Mouse (Mus musculus) cerebellum, adult (tissue): ENCODE measurements at regions not wholly inside any gene's neighbourhood (a gene's known extent, or its start where the extent isn't known, plus 50 kb on each side); places are given as distances from the start of the nearest gene placed in this dataset.

ENCODE experiments used
- ATAC-seq: cut with Nextera tagmentation; 2 replicates; pipeline ENCODE4 v1.9.2; 2017; ENCODE audit warnings: mild to moderate bottlenecking, moderate library complexity, mixed read lengths; ENCODE audit not compliant: insufficient number of reproducible peaks, low FRiP score, low TSS enrichment

DNA sequence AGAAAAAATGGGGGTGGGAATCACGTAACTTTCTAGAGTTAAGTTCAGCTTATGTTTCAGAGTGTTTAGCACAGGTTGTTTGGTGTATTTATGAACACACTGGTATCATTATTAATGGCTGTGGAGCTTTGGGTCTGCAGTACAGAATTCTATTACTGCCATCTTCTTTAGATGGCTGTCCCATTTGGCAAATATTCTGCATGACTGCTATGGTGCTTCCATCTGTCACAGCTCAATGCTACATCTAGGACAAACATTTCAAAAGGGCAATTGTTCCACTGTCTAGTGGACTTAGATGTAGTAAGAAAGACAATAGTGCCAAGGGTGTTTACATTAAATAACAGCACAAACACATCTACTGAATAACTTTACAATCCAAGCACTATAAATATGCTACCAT lies 2536.3 kb downstream of the Pcdh9 start:
- ATAC-seq: peak; percentile 26; the same call in 1 of the 2 replicates

GRCm38 (mm10) chr14:91326683-91327098 lies 2563.8 kb downstream of the Pcdh9 start:
- no peak for ATAC-seq
